ENCODE assay signal across 29 mouse cellular contexts in genomic region chr9:64501211-64501610, GRCm38 (mm10).
A peak's percentile ranks its signal among the peaks of the same experiment; 100 is the strongest.
DNase-seq lines count a peak whose midpoint lies in the region; ATAC-seq lines count a peak whose summit lies in the region.
"Had no signal": no experiment of that assay in that cellular context is flagged by ENCODE, and none has a peak within 500 bp of the region (broad histone marks: within the 10 kb centered on the region; RNA-seq: fewer than 3 reads in every experiment).

No protein-coding gene starts in this region.

- H3K9me3 ChIP-seq in heart, embryonic 11.5 days (replicated peaks; ENCODE audit: control insufficient read depth, low read length) = no peaks in the 10 kb centered on the region
- H3K9me3 ChIP-seq in midbrain, embryonic 14.5 days (ENCODE audit: control insufficient read depth, low read length) = no peaks in the 10 kb centered on the region
- H3K9me3 ChIP-seq: forebrain, embryonic 10.5 days; G1E; heart, embryonic 10.5 days; kidney, embryonic 15.5 days; limb, embryonic 12.5 days; midbrain, embryonic 12.5 days had no signal

- H3K27ac ChIP-seq in heart, embryonic 11.5 days (ENCODE audit: low read depth, low read length) = no peak overlapping the region
- H3K27ac ChIP-seq in midbrain, embryonic 14.5 days (replicated peaks; ENCODE audit: low read depth, low read length) = no peak overlapping the region
- H3K27ac ChIP-seq: forebrain, embryonic 10.5 days; heart, embryonic 10.5 days; kidney, embryonic 15.5 days; limb, embryonic 12.5 days; midbrain, embryonic 12.5 days had no signal

- H3K4me3 ChIP-seq in heart, embryonic 11.5 days (ENCODE audit: low read depth, low read length) = no peak overlapping the region
- no peak overlapping the region for H3K4me3 ChIP-seq in midbrain, embryonic 14.5 days (replicated peaks; ENCODE audit: low read depth, low read length)
- H3K4me3 ChIP-seq: forebrain, embryonic 10.5 days; heart, embryonic 10.5 days; kidney, embryonic 15.5 days; limb, embryonic 12.5 days; midbrain, embryonic 12.5 days had no signal

- H3K9ac ChIP-seq in heart, embryonic 11.5 days (ENCODE audit: low read depth, low read length) = no peak overlapping the region
- H3K9ac ChIP-seq in midbrain, embryonic 14.5 days (replicated peaks; ENCODE audit: low read length) = no peak overlapping the region
- H3K9ac ChIP-seq: kidney, embryonic 15.5 days; limb, embryonic 12.5 days; liver, postnatal 0 days; midbrain, embryonic 12.5 days had no signal

- no peak for ATAC-seq in heart, embryonic 11.5 days (replicated peaks; ENCODE audit: insufficient number of reproducible peaks, low FRiP score, low TSS enrichment)
- ATAC-seq in midbrain, embryonic 14.5 days (ENCODE audit: low FRiP score, low TSS enrichment) = no peak
- ATAC-seq: activated CD4-positive, CD25-positive, alpha-beta regulatory T cell, adult 4 months; forebrain, embryonic 16.5 days; hindbrain, embryonic 16.5 days; intestine, embryonic 16.5 days; liver, postnatal 0 days had no signal

- H3K4me1 ChIP-seq in heart, embryonic 11.5 days (ENCODE audit: control insufficient read depth, insufficient read depth, low read length) = no peaks in the 10 kb centered on the region
- H3K4me1 ChIP-seq in midbrain, embryonic 14.5 days (ENCODE audit: control insufficient read depth, insufficient read depth, low read length) = peaks cover 17% of the 10 kb centered on the region
- H3K4me1 ChIP-seq: heart, embryonic 10.5 days had no signal

- 0 out of 2 replicates have a peak, but pooled peaks cover 2% of the 10 kb centered on the region for H3K27me3 ChIP-seq in heart, embryonic 11.5 days (ENCODE audit: control insufficient read depth, insufficient read depth, low read length)
- no peaks in the 10 kb centered on the region for H3K27me3 ChIP-seq in midbrain, embryonic 14.5 days (ENCODE audit: control insufficient read depth, insufficient read depth, low read length)
- H3K27me3 ChIP-seq: CH12.LX; midbrain, embryonic 12.5 days had no signal

- WGBS in heart, embryonic 11.5 days (ENCODE audit: insufficient replicate concordance) = 93% methylated on average over 8 of the region's 8 CpGs
- 97% methylated on average over 8 of the region's 8 CpGs for WGBS in midbrain, embryonic 14.5 days

- peak; percentile 74 for DNase-seq in right cerebral cortex, adult 18-20 months
- DNase-seq in right cerebral cortex, postnatal 4 days = no peak
- DNase-seq in frontal cortex, postnatal 36 days (ENCODE audit: low spot score in 2 of 2) = peak; percentile 50 to 64
- DNase-seq in right cerebral cortex, adult 2 months (ENCODE audit: low spot score in 2 of 2) = peak; percentile 62 to 63
- no peak for DNase-seq in midbrain, embryonic 14.5 days
- no peak for DNase-seq in layer of hippocampus, postnatal 10 days (ENCODE audit: low spot score in 2 of 2)
- DNase-seq: adrenal gland, adult 8-10 months; B cell, adult 2 months; cerebellum, adult 18-20 months; cerebellum, postnatal 14 days; kidney, postnatal 4 days; liver, postnatal 0 days; lung, postnatal 14 days; retina, postnatal 1 day; spleen, adult 18-20 months; thymus, postnatal 25 days had no signal

- no peaks in the 10 kb centered on the region for H3K36me3 ChIP-seq in heart, embryonic 11.5 days (ENCODE audit: control insufficient read depth, insufficient read depth, low read length)
- H3K36me3 ChIP-seq in midbrain, embryonic 14.5 days (ENCODE audit: control insufficient read depth, insufficient read depth, low read length) = no peaks in the 10 kb centered on the region
- H3K36me3 ChIP-seq: forebrain, embryonic 10.5 days; G1E; heart, embryonic 10.5 days; kidney, embryonic 15.5 days; limb, embryonic 12.5 days; midbrain, embryonic 12.5 days had no signal

- H3K4me2 ChIP-seq in heart, embryonic 11.5 days = no peak overlapping the region
- H3K4me2 ChIP-seq in midbrain, embryonic 14.5 days (ENCODE audit: low read length) = no peak overlapping the region
- H3K4me2 ChIP-seq: kidney, embryonic 15.5 days; limb, embryonic 12.5 days; liver, embryonic 11.5 days; midbrain, embryonic 12.5 days had no signal

Comparison
In these comparisons a context has a peak if more than half of its experiments do, and no peak if none do; other contexts are left out.
1. DNase-seq: peak in right cerebral cortex, adult 18-20 months (single experiment), frontal cortex, postnatal 36 days (2 of 2) and right cerebral cortex, adult 2 months (2 of 2); none in right cerebral cortex, postnatal 4 days (single experiment), midbrain, embryonic 14.5 days (single experiment) and layer of hippocampus, postnatal 10 days (0 of 2).